Mouse (Mus musculus) cerebellum, adult 2 months (tissue): ENCODE measurements around the gene Tas2r140. TPM values are rescaled to one million over a fixed set of nuclear protein-coding genes. Genes with fewer than 3 reads are reported as not detected.

Experiments
- DNase-seq, 2 experiments: peaks; one replicate each; pipeline ENCODE4 v3.0.0; 2021
- H3K27ac ChIP-seq: fragments of 200-500 bp; 2 replicates; pipeline ENCODE4 v1.5.1; 2012; ENCODE audit warnings: low read length, control low read depth, inconsistent platforms; ENCODE audit not compliant: insufficient read depth
- H3K27me3 ChIP-seq: fragments of 200-500 bp; 2 replicates; pipeline ENCODE4 v1.6.1; 2012; ENCODE audit warnings: inconsistent platforms, mild to moderate bottlenecking, low read length, moderate library complexity; ENCODE audit not compliant: control insufficient read depth, insufficient read depth
- H3K4me1 ChIP-seq: fragments of 200-500 bp; 2 replicates; pipeline ENCODE4 v1.6.1; 2011; ENCODE audit warnings: low read length; ENCODE audit not compliant: control insufficient read depth, insufficient read depth
- H3K4me3 ChIP-seq: fragments of 200-500 bp; replicated peaks from 2 replicates; pipeline ENCODE3; 2011; ENCODE audit warnings: mild to moderate bottlenecking, low read depth, low read length, control low read depth; ENCODE audit not compliant: insufficient read depth
- CTCF ChIP-seq: fragments of 200-500 bp; IDR thresholded peaks from 2 replicates; pipeline ENCODE4 v1.5.1; 2011; ENCODE audit warnings: low read depth, mild to moderate bottlenecking, control low read depth, low read length, moderate library complexity, borderline replicate concordance; ENCODE audit not compliant: insufficient read depth
- POLR2A ChIP-seq: fragments of 200-500 bp; IDR thresholded peaks from 2 replicates; pipeline ENCODE4 v1.6.1; 2011; ENCODE audit warnings: low read length, control low read depth, borderline replicate concordance; ENCODE audit not compliant: insufficient read depth
- WGBS: fragments of 180-500 bp; shearing (Covaris S2); methylation state at CpG from one replicate; pipeline ENCODE4 v1.1.7; 2018; 5-methylcytosine and 5-hydroxymethylcytosine counted together
- polyA plus RNA-seq: library from polyadenylated mRNA; depleted of rRNA; stranded (reverse); fragments of >200 nt; gene quantifications from 2 replicates; pipeline ENCODE4 v1.2.3, GENCODE M21; 2012; rRNA removed

Gene Tas2r140
- not detected in 2 replicates for polyA plus RNA-seq

DNA sequence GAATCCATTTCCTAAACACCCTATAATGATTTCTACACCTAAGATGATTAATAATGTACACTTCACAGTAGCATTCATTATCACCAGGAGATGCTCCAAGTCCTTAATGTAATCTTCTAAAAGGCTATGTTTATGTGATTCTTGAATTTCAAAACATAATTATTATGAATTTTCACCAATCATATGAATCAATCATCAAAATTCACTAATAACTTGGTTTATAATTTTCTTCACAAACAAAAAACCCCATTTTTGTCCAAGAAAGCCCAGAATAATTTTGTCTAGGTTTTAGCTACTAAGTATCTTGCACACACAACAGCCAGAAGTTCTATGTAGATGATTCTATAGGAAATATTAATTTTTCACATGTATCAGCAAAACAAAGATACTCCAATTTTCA is at the start of gene Tas2r140:
Gene Tas2r140 (minus strand): TSS at position 101 of the 400 bp plus-strand sequence.
- Histone ChIP-seq H3K4me1 (no peaks in the 10 kb centered on the region), H3K27me3 (no peaks in the 10 kb centered on the region), H3K4me3 (no peak within 1 kb of the TSS), H3K27ac (no peak within 1 kb of the TSS)
- no peak for DNase-seq
- no peak for TF ChIP-seq CTCF
- TF ChIP-seq POLR2A, result no peak

GRCm38 (mm10) chr6:133104609-133104921 is 48.9 kb upstream of the Tas2r140 start, which contains the start of gene Smim10l1:
Smim10l1 (plus strand) TSS chr6:133104909.
- no peaks in the 10 kb centered on the region for H3K27me3 ChIP-seq
- H3K4me3 ChIP-seq, result peak within 1 kb of the TSS; percentile 98
- no peaks in the 10 kb centered on the region for H3K4me1 ChIP-seq
- peak within 1 kb of the TSS; percentile 98 for H3K27ac ChIP-seq
- no peak for DNase-seq
- no peak for TF ChIP-seq POLR2A
- no peak for TF ChIP-seq CTCF

GRCm38 (mm10) chr6:133102430-133102829 is 46.8 kb upstream of the Tas2r140 start:
- Histone ChIP-seq H3K27me3 (no peaks in the 10 kb centered on the region), H3K4me1 (no peaks in the 10 kb centered on the region), H3K27ac (no peak overlapping the region), H3K4me3 (no peak overlapping the region)
- DNase-seq, result no peak
- 61% methylated on average over 1 of the region's 1 CpGs for WGBS
- TF ChIP-seq CTCF (no peak), POLR2A (no peak)

GRCm38 (mm10) chr6:133092226-133092625 is 36.6 kb upstream of the Tas2r140 start:
- DNase-seq, result no peak
- H3K4me3 ChIP-seq, result no peak overlapping the region
- no peaks in the 10 kb centered on the region for H3K27me3 ChIP-seq
- H3K27ac ChIP-seq, result no peak overlapping the region
- WGBS, result 67% methylated on average over 8 of the region's 8 CpGs
- no peaks in the 10 kb centered on the region for H3K4me1 ChIP-seq
- TF ChIP-seq CTCF, result no peak
- no peak for TF ChIP-seq POLR2A

GRCm38 (mm10) chr6:133037001-133037400 is 18.6 kb downstream of the Tas2r140 start, which contains the start of gene Tas2r103:
Tas2r103 (minus strand) TSS chr6:133037101.
- Histone ChIP-seq H3K27me3 (no peaks in the 10 kb centered on the region), H3K4me3 (no peak within 1 kb of the TSS), H3K27ac (no peak within 1 kb of the TSS), H3K4me1 (no peaks in the 10 kb centered on the region)
- 80% methylated on average over 2 of the region's 2 CpGs for WGBS
- DNase-seq, result no peak
- TF ChIP-seq POLR2A, result no peak
- no peak for TF ChIP-seq CTCF

Other genes starting within 250 kb of the Tas2r140 start
- gene Tas2r123, start 208.7 kb downstream of the Tas2r140 start, polyA plus RNA-seq, result not detected in 2 replicates
- gene Tas2r116, start 200.4 kb downstream of the Tas2r140 start, polyA plus RNA-seq, result not detected in 2 replicates
- gene Tas2r110, start 187.8 kb downstream of the Tas2r140 start, polyA plus RNA-seq, result not detected in 2 replicates
- gene Tas2r113, start 162.8 kb downstream of the Tas2r140 start, polyA plus RNA-seq, result not detected in 2 replicates
- gene Tas2r125, start 146.2 kb downstream of the Tas2r140 start, polyA plus RNA-seq, result not detected in 2 replicates
- gene Tas2r129, start 104.7 kb downstream of the Tas2r140 start, polyA plus RNA-seq, result not detected in 2 replicates
- not detected in 2 replicates for gene Tas2r131, start 97.9 kb downstream of the Tas2r140 start, polyA plus RNA-seq
- gene Tas2r109, start 74.9 kb downstream of the Tas2r140 start, polyA plus RNA-seq, result not detected in 2 replicates
- not detected in 2 replicates for gene Tas2r103, start 18.7 kb downstream of the Tas2r140 start, polyA plus RNA-seq
- 82.1 and 84.5 TPM in 2 replicates for gene Smim10l1, start 49.1 kb upstream of the Tas2r140 start, polyA plus RNA-seq
- not detected in 2 replicates for gene 5530400C23Rik, start 236.4 kb upstream of the Tas2r140 start, polyA plus RNA-seq